Mouse (Mus musculus) testis, postnatal 14 days (tissue): ENCODE data around the gene Sap18.
A peak's percentile ranks its signal among the peaks of the same experiment; 100 is the strongest.
"Not testable (repeated sequence)": the region's sequence is repeated elsewhere in the genome, so short reads cannot be mapped to it uniquely, and the experiment has no call there.

Experiments used
- DNase-seq: peaks from one replicate; pipeline ENCODE4 v3.0.0; 2021; ENCODE audit warnings: low spot score

Gene Sap18

GRCm38 (mm10) chr14:57825788-57826751, 28.1 kb downstream of the Sap18 start, which contains the start of the genes Ska3 and Mrpl57:
Ska3 (minus strand) TSS chr14:57826185.
Mrpl57 (plus strand) TSS chr14:57826234.
- peak; percentile 95 for DNase-seq

GRCm38 (mm10) chr14:57827284-57827683, 29.3 kb downstream of the Sap18 start:
- no peak for DNase-seq

- DNase-seq: no peak
Observed at GRCm38 (mm10) chr14:57833526-57833925, 35.5 kb downstream of the Sap18 start.

GRCm38 (mm10) chr14:57835157-57835556, 37.2 kb downstream of the Sap18 start:
- DNase-seq: no peak

GRCm38 (mm10) chr14:57844535-57844934, 46.6 kb downstream of the Sap18 start:
- DNase-seq: no peak

- DNase-seq: not testable (repeated sequence)
Observed at GRCm38 (mm10) chr14:57848061-57848460, 50.1 kb downstream of the Sap18 start.

GRCm38 (mm10) chr14:57848646-57849045, 50.7 kb downstream of the Sap18 start:
- DNase-seq: no peak

GRCm38 (mm10) chr14:57850330-57850729, 52.4 kb downstream of the Sap18 start:
- DNase-seq: no peak

- no peak for DNase-seq
Observed at GRCm38 (mm10) chr14:57852961-57853360, 55.0 kb downstream of the Sap18 start.

GRCm38 (mm10) chr14:57856037-57856436, 58.1 kb downstream of the Sap18 start:
- not testable (repeated sequence) for DNase-seq
